Mouse (Mus musculus) embryonic facial prominence, embryonic 12.5 days (tissue): ENCODE data around the gene Dct. TPM values are rescaled to one million over a fixed set of nuclear protein-coding genes. Genes with fewer than 3 reads are reported as not detected.

Experiments used
- ATAC-seq: fragments of 200-750 bp; cut with Nextera tagmentation; 2 replicates; pipeline ENCODE4 v1.8.0; 2017; ENCODE audit not compliant: insufficient number of reproducible peaks, insufficient read depth, low FRiP score, low TSS enrichment
- H3K27ac ChIP-seq: fragments of 300-500 bp; sonication (generic); 2 replicates; pipeline ENCODE4 v1.5.1; 2016; ENCODE audit warnings: mild to moderate bottlenecking
- H3K27me3 ChIP-seq: fragments of 300-500 bp; sonication (generic); 2 replicates; pipeline ENCODE4 v1.6.1; 2016; ENCODE audit warnings: mild to moderate bottlenecking, moderate library complexity
- H3K36me3 ChIP-seq: fragments of 300-500 bp; sonication (generic); 2 replicates; pipeline ENCODE4 v1.6.1; 2016; ENCODE audit warnings: mild to moderate bottlenecking
- H3K4me1 ChIP-seq: fragments of 300-500 bp; sonication (generic); 2 replicates; pipeline ENCODE4 v1.6.1; 2016
- H3K4me2 ChIP-seq: fragments of 300-500 bp; sonication (generic); replicated peaks from 2 replicates; pipeline ENCODE4 v1.6.1; 2016; ENCODE audit warnings: mild to moderate bottlenecking, moderate library complexity
- H3K4me3 ChIP-seq: fragments of 300-500 bp; sonication (generic); 2 replicates; pipeline ENCODE4 v1.5.1; 2016; ENCODE audit warnings: mild to moderate bottlenecking
- H3K9ac ChIP-seq: fragments of 300-500 bp; sonication (generic); 2 replicates; pipeline ENCODE4 v1.6.1; 2016; ENCODE audit warnings: mild to moderate bottlenecking, moderate library complexity
- H3K9me3 ChIP-seq: fragments of 300-500 bp; sonication (generic); 2 replicates; pipeline ENCODE4 v1.6.1; 2016; ENCODE audit warnings: mild to moderate bottlenecking, moderate library complexity
- WGBS: fragments of 180-500 bp; shearing (Covaris S2); methylation state at CpG from one replicate; pipeline ENCODE4 v1.1.7; 2016; 5-methylcytosine and 5-hydroxymethylcytosine counted together
- polyA plus RNA-seq: library from polyadenylated mRNA; unstranded; fragments of >200 nt; fragmentation: Nextera tagmentation; extraction: Ambion mirVana; gene quantifications from 2 replicates; pipeline ENCODE4 v1.2.1, GENCODE M21; 2016

Gene Dct
- polyA plus RNA-seq, 1 experiment from 2014 or later: 13.6 TPM

DNA sequence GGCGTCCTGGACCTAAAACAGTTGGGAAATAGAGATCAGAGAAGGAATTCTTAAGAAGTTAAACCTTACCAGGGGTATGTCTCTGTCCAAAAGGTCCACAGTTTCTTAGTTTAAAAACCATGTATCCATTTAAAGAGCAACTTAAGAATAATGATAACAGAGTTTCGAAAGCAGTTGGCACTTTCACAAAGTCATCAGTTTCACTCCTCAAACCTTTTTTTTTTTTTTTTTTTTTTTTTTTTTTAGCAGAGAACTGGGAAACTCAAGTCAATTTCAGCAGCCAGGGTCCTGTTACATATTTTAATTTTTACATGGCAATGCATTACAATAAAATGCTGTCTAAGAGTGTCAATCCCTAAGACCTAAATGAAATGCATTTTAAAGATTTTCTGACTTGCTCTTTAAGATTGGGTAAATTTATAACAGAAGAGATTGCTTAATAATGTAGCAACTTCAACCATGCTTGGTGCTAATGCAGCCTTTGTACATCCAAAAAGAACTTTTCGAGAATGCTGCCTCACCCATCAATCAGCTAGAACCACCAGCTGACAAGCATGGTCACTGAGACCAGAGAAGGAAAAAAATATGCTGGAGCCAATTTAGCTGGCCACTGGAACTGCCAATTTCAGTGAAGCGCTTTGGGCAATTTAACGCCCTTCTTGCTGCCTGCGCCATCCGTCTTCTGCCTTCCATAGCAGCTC lies 11.3 kb downstream of the Dct start:
- no peaks in the 10 kb centered on the region for H3K27me3 ChIP-seq
- ATAC-seq: no peak
- no peaks in the 10 kb centered on the region for H3K4me1 ChIP-seq
- no peak overlapping the region for H3K27ac ChIP-seq
- no peaks in the 10 kb centered on the region for H3K9me3 ChIP-seq
- H3K4me2 ChIP-seq: no peak overlapping the region
- H3K9ac ChIP-seq: no peak overlapping the region
- H3K36me3 ChIP-seq: no peaks in the 10 kb centered on the region
- H3K4me3 ChIP-seq: no peak overlapping the region
- WGBS: 76% methylated on average over 7 of the region's 7 CpGs

DNA sequence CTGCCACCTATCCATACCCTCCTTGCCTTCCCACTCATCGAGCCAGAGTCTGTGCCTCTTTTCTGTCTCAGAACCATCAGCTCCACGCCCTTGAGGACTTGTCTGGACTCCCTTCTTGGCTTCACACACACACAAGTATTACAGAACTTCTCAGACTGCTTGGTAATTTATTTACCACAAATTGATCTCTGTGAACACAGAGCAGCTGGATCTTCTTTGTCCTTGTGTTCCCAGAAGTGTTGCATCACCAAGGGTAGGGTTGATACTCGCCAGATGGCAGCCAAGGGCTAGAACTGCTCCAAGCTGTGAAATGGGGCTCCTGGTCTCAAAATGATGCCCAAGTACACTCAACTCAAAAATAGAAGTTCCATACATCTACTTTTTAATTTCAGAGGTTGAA lies 13.0 kb downstream of the Dct start:
- Histone ChIP-seq H3K4me2 (no peak overlapping the region), H3K9ac (no peak overlapping the region), H3K27me3 (no peaks in the 10 kb centered on the region), H3K27ac (no peak overlapping the region), H3K4me3 (no peak overlapping the region), H3K9me3 (no peaks in the 10 kb centered on the region), H3K4me1 (no peaks in the 10 kb centered on the region), H3K36me3 (no peaks in the 10 kb centered on the region)
- 82% methylated on average over 3 of the region's 3 CpGs for WGBS
- no peak for ATAC-seq

DNA sequence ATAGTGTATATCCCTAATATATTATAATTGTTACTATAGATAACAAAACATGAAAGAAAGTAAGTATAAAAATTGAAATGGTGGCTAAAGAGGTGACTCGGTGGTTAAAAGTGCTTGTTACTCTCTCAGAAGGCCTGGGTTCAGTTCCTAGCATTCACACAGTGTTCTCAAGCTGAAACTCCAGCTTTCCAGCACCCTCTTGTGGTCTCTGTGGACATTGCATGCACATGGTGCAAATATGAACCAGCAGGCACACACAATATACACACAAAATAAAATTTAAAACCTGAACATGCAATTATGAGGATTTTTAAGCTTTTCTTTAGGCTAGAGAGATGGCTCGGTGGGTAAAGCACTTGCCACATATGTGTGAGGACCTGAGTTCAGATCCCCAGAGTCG lies 24.5 kb downstream of the Dct start:
- Histone ChIP-seq H3K4me2 (no peak overlapping the region), H3K4me1 (no peaks in the 10 kb centered on the region), H3K4me3 (no peak overlapping the region), H3K9ac (no peak overlapping the region), H3K27ac (no peak overlapping the region), H3K9me3 (peaks cover 27% of the 10 kb centered on the region), H3K36me3 (no peaks in the 10 kb centered on the region), H3K27me3 (no peaks in the 10 kb centered on the region)
- 93% methylated on average over 3 of the region's 3 CpGs for WGBS
- ATAC-seq: no peak

DNA sequence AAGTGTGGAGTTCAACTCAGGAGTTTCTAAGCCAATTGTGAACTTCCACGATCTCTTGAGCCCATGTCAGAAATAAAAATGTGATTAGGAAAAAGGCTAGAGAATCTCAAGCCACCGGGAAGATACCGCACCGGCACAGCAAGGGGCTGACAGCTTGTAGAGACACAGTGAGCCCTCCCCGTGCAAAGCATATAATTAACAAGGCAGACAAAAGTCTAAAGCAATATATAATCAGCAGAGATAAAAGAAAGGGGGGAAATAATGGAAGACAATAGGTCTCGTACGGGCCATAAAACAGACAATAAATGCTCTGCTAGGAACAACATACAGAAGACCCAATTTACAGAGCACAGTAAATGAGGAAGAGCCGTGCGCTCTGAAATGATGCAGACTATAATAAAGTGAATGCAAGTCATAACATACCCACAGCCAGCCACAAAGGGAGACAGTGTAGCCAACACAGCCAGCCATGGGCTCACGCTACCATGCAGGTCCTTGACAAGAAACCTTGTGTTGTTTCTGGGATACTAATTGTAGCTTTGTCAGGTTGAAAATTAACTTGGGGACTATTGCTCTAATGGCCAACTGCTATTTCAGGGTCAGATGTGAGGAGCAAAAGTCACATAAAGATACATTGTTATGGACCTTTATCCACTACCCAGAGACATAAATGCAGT lies 30.0 kb downstream of the Dct start:
- H3K9me3 ChIP-seq: no peaks in the 10 kb centered on the region
- H3K36me3 ChIP-seq: no peaks in the 10 kb centered on the region
- H3K27me3 ChIP-seq: no peaks in the 10 kb centered on the region
- no peak for ATAC-seq
- no peak overlapping the region for H3K4me2 ChIP-seq
- H3K9ac ChIP-seq: no peak overlapping the region
- no peak overlapping the region for H3K27ac ChIP-seq
- H3K4me3 ChIP-seq: no peak overlapping the region
- H3K4me1 ChIP-seq: no peaks in the 10 kb centered on the region
- 81% methylated on average over 10 of the region's 10 CpGs for WGBS

DNA sequence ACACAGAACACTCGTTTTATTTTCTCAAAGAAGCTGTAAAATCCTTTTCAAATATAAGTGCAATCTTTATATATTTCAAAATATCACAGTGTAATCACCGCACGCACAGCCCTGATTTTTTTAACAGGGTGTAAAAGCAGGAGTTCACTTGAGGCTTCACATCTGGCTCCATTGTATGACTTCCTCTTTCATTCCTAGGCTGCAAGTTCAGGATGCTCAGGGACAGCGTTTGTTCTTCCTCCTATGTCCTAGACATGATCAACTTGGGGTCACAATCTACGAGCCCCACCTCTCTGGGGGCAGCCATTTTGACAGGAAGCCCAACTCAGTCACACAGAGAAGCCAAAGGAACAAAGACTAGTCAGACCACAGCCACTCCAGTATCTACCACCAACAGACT lies 32.7 kb downstream of the Dct start:
- Histone ChIP-seq H3K27me3 (no peaks in the 10 kb centered on the region), H3K9ac (no peak overlapping the region), H3K4me2 (no peak overlapping the region), H3K9me3 (no peaks in the 10 kb centered on the region), H3K36me3 (no peaks in the 10 kb centered on the region), H3K4me3 (no peak overlapping the region), H3K4me1 (no peaks in the 10 kb centered on the region), H3K27ac (no peak overlapping the region)
- WGBS: 86% methylated on average over 5 of the region's 5 CpGs
- no peak for ATAC-seq

DNA sequence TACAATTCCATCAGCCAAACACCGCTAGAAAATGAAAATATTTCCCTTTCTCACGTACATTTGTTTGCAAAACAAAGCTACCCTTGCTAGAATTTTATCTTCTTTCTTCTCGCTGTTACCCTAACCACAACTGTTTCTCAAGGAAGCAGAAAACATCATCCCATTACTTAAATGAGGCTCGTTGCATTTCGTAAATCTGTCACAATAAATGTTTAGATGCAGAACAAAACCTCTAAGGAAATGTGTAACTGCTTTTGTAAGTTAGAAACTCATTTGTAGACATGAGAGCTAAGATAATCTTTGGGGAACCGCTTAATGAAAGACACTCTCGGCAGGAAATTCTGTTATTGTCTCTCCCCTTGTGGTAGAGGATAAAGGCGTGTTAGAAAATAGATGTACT lies 38.8 kb downstream of the Dct start:
- no peaks in the 10 kb centered on the region for H3K36me3 ChIP-seq
- no peak overlapping the region for H3K27ac ChIP-seq
- no peak overlapping the region for H3K4me3 ChIP-seq
- H3K9ac ChIP-seq: no peak overlapping the region
- ATAC-seq: no peak
- no peak overlapping the region for H3K4me2 ChIP-seq
- no peaks in the 10 kb centered on the region for H3K4me1 ChIP-seq
- 82% methylated on average over 8 of the region's 8 CpGs for WGBS
- no peaks in the 10 kb centered on the region for H3K27me3 ChIP-seq
- H3K9me3 ChIP-seq: no peaks in the 10 kb centered on the region

DNA sequence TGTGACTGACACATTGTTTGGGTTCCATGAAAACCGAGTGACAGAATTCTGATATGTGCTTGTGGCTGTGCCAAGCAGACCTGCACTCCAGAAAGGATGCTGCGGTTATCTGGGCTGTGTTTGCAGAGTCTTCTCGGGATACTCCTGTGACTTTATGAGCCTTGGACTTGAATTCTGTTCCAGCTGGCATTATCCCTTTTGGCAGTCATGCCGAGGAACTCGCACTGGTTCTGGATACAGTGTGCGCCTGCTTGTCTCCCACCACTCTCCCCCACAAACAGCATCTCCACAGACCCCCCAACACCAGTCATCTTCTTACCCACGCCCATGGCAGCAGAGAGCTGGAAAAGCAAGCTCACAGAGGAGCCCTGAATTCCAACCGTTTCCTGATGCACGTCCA lies 42.5 kb downstream of the Dct start:
- H3K9me3 ChIP-seq: no peaks in the 10 kb centered on the region
- H3K27ac ChIP-seq: no peak overlapping the region
- H3K9ac ChIP-seq: no peak overlapping the region
- no peak for ATAC-seq
- no peaks in the 10 kb centered on the region for H3K4me1 ChIP-seq
- 79% methylated on average over 9 of the region's 9 CpGs for WGBS
- no peak overlapping the region for H3K4me3 ChIP-seq
- no peaks in the 10 kb centered on the region for H3K36me3 ChIP-seq
- H3K4me2 ChIP-seq: no peak overlapping the region
- H3K27me3 ChIP-seq: no peaks in the 10 kb centered on the region

DNA sequence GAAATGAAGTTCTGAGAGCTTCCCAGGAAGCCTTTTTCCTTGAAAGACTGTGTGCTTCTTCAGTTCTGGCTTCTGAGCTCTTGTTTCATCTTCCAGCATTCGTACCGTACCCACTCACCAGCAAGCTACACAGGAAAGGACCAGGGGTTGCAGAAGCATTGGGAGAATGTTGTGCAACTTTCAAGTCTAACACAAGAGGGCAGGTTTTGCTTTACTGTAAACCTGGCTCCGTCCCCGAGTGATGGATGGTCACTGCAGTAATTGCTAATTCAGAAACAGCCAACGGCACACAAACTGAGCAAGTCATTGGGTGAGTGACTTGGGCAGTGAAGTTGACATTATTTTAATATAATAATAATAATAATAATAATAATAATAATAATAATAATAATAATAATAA lies 46.3 kb downstream of the Dct start:
- no peak overlapping the region for H3K4me2 ChIP-seq
- H3K4me3 ChIP-seq: no peak overlapping the region
- no peaks in the 10 kb centered on the region for H3K36me3 ChIP-seq
- no peak overlapping the region for H3K27ac ChIP-seq
- peaks cover 16% of the 10 kb centered on the region for H3K27me3 ChIP-seq
- H3K9ac ChIP-seq: no peak overlapping the region
- WGBS: 23% methylated on average over 5 of the region's 5 CpGs
- H3K4me1 ChIP-seq: peaks cover 12% of the 10 kb centered on the region
- ATAC-seq: 0 out of 2 replicates have a peak, but pooled peaks have one; percentile 24
- H3K9me3 ChIP-seq: no peaks in the 10 kb centered on the region

DNA sequence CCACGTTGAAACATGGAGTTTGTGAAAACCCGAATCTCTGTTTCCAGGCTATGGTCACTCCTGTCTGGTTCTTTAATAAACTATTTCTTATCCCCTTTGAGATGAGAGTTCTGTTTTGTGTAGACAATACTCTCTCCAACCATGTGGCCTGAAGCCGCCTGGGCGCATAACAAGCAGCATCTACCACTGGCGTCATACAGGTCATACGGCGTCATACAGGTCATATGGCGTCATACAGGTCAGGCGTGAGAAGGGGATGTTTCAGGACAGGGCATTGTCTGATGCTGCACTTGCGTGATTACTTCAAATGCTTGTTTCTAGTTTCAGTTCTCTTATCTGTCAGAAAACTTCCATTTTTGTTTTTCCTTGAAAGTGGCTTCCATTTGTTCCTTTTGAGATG lies 47.6 kb downstream of the Dct start:
- Histone ChIP-seq H3K27ac (no peak overlapping the region), H3K9ac (no peak overlapping the region), H3K9me3 (no peaks in the 10 kb centered on the region), H3K36me3 (no peaks in the 10 kb centered on the region), H3K4me3 (no peak overlapping the region), H3K4me2 (no peak overlapping the region), H3K4me1 (peaks cover 16% of the 10 kb centered on the region), H3K27me3 (peaks cover 20% of the 10 kb centered on the region)
- 91% methylated on average over 10 of the region's 10 CpGs for WGBS
- no peak for ATAC-seq

DNA sequence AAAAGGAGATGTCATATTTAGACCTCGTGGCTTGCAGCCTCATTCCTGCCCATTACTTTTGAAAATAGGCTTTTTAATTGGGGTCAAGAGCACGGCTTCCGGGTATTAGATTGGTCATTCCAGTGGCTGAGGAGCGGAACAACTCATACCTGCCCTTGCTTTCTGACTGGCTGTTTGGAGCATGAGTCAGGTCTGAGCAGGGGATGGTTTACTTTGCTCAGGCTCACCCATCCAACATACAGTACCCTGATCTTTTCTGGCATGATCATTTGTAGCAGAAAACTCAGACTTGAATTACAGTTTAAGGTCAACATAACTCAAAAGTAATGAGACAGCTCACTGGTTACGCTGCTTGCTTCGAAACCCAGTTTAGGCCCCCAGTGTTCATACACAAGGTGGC lies 58.2 kb downstream of the Dct start:
- no peak overlapping the region for H3K4me3 ChIP-seq
- 85% methylated on average over 6 of the region's 6 CpGs for WGBS
- H3K27me3 ChIP-seq: no peaks in the 10 kb centered on the region
- H3K9me3 ChIP-seq: no peaks in the 10 kb centered on the region
- ATAC-seq: no peak
- H3K9ac ChIP-seq: no peak overlapping the region
- no peak overlapping the region for H3K4me2 ChIP-seq
- no peak overlapping the region for H3K27ac ChIP-seq
- no peaks in the 10 kb centered on the region for H3K36me3 ChIP-seq
- H3K4me1 ChIP-seq: peaks cover 2% of the 10 kb centered on the region; the same call in 1 of the 2 replicates

DNA sequence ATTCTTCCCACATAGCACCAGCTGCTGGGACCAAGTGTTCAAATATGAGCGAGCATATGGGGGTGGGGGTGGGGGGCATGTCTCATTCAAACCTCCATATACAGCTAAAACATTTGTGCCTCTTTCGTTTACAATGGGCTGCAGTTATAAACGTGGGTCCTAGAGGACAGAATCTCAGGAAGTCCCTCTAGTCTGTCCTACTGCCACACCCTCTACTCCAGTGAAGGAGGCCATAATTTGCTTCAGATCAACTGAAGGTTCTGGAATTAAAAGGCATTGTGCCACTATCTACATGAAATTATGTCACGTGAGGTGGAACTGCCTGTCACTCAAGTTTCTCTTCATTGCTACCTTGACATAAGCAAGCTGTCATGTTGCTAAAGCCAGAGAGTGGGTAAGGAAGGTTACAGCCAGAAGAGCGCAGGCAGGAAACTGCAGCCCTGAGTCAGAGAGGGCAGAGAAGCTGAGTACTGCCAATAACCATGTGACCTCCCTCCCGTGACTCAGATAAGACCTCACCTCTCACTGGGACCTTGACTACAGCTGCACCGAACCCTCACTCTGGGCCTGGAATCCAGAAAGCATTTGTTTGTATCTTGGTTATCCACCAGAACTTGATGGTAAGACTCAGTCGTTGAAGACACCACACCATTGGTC lies 59.3 kb downstream of the Dct start:
- 80% methylated on average over 8 of the region's 8 CpGs for WGBS
- Histone ChIP-seq H3K4me2 (no peak overlapping the region), H3K9me3 (no peaks in the 10 kb centered on the region), H3K4me1 (no peaks in the 10 kb centered on the region), H3K27ac (no peak overlapping the region), H3K36me3 (no peaks in the 10 kb centered on the region), H3K4me3 (no peak overlapping the region), H3K27me3 (no peaks in the 10 kb centered on the region), H3K9ac (no peak overlapping the region)
- no peak for ATAC-seq

DNA sequence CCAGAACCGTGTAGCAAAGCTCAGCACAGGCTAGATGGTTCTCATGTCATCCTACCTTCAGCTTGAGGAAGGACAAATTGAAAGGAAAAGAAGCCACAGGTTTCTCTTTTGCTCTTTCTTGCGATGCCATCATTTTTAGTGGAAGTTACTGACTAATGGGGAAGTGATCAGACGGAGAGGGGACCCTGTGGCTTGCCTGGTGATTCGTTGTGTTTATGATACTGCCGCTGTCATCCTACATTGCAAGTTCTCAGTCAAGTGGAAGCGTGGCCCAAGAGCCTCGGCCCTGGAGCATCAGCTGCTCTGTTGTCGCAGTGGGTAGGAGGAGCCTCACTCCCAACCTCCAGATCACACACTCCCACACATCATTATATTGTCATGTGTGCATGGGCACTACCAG lies 61.8 kb downstream of the Dct start:
- H3K9ac ChIP-seq: no peak overlapping the region
- ATAC-seq: no peak
- 85% methylated on average over 8 of the region's 8 CpGs for WGBS

More for the DNA sequence above, 61.8 kb downstream of the Dct start:
- Histone ChIP-seq H3K4me3 (no peak overlapping the region), H3K4me2 (no peak overlapping the region), H3K27me3 (no peaks in the 10 kb centered on the region), H3K27ac (no peak overlapping the region), H3K9me3 (no peaks in the 10 kb centered on the region), H3K36me3 (no peaks in the 10 kb centered on the region), H3K4me1 (no peaks in the 10 kb centered on the region)
